In the genomic region with DNA sequence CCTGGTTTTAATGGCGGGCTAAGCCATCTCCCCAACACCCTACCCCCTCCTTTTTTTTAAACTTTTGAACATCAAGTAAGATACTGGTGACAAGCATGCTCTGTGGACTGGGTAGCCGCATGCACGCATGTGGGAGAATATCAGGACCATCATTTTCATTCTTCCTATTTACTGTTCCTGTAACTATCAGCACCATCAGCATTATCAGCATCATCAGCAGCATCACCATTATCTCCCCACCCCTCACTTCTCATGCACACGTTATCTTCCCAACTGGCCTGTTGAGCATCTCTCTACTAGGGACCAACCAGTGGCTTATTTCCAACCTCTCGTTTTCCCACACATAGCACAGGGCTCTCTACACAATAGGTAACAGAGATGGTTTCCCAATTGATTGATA, we compare ENCODE assay signal across 32 mouse cellular contexts.
"Had no signal": no experiment of that assay in that cellular context is flagged by ENCODE, and none has a peak within 500 bp of the region (broad histone marks: within the 10 kb centered on the region; RNA-seq: fewer than 3 reads in every experiment).

No protein-coding gene starts in this region.

- H3K9ac ChIP-seq: limb, embryonic 12.5 days; limb, embryonic 13.5 days; limb, embryonic 15.5 days; liver, embryonic 12.5 days; liver, embryonic 13.5 days; liver, embryonic 14.5 days; liver, embryonic 15.5 days; liver, postnatal 0 days; lung, embryonic 14.5 days; lung, embryonic 15.5 days; midbrain, embryonic 12.5 days; midbrain, embryonic 13.5 days; midbrain, embryonic 15.5 days; neural tube, embryonic 12.5 days had no signal

- ATAC-seq: liver, embryonic 12.5 days; lung, postnatal 0 days; midbrain, embryonic 13.5 days; midbrain, embryonic 15.5 days; midbrain, embryonic 16.5 days had no signal

- H3K4me3 ChIP-seq: limb, embryonic 10.5 days; limb, embryonic 12.5 days; limb, embryonic 13.5 days; limb, embryonic 15.5 days; liver, embryonic 12.5 days; liver, embryonic 13.5 days; liver, embryonic 15.5 days; lung, embryonic 15.5 days; midbrain, embryonic 10.5 days; midbrain, embryonic 12.5 days; midbrain, embryonic 13.5 days; midbrain, embryonic 15.5 days; myocyte; neural tube, embryonic 12.5 days had no signal

- DNase-seq: left cerebral cortex, postnatal 4 days; liver; liver, embryonic 13.5 days; liver, postnatal 0 days; lung, adult 18-20 months; lung, adult 2 months; lung, embryonic 14.5 days; lung, postnatal 10 days; lung, postnatal 14 days; lung, postnatal 36 days; lung, postnatal 4 days; midbrain, embryonic 14.5 days had no signal

- H3K27ac ChIP-seq: limb, embryonic 10.5 days; limb, embryonic 12.5 days; limb, embryonic 13.5 days; limb, embryonic 15.5 days; liver, embryonic 12.5 days; liver, embryonic 13.5 days; liver, embryonic 14.5 days; liver, embryonic 15.5 days; lung, embryonic 15.5 days; macrophage; midbrain, embryonic 10.5 days; midbrain, embryonic 12.5 days; midbrain, embryonic 13.5 days; midbrain, embryonic 15.5 days; neural tube, embryonic 12.5 days had no signal

- H3K4me2 ChIP-seq: limb, embryonic 12.5 days; limb, embryonic 13.5 days; limb, embryonic 15.5 days; liver, embryonic 11.5 days; liver, embryonic 12.5 days; liver, embryonic 13.5 days; liver, embryonic 15.5 days; lung, embryonic 14.5 days; lung, embryonic 15.5 days; midbrain, embryonic 11.5 days; midbrain, embryonic 12.5 days; midbrain, embryonic 13.5 days; midbrain, embryonic 15.5 days; neural tube, embryonic 12.5 days had no signal

- H3K27me3 ChIP-seq: limb, embryonic 13.5 days; limb, embryonic 15.5 days; liver, embryonic 13.5 days; liver, embryonic 15.5 days; lung, embryonic 15.5 days; midbrain, embryonic 12.5 days; midbrain, embryonic 13.5 days; midbrain, embryonic 15.5 days; neural tube, embryonic 12.5 days had no signal

- H3K4me1 ChIP-seq: limb, embryonic 13.5 days; liver, embryonic 15.5 days; lung, embryonic 15.5 days; midbrain, embryonic 12.5 days; midbrain, embryonic 13.5 days; midbrain, embryonic 15.5 days; neural tube, embryonic 12.5 days had no signal

- H3K9me3 ChIP-seq: limb, embryonic 10.5 days; limb, embryonic 12.5 days; limb, embryonic 13.5 days; limb, embryonic 15.5 days; liver, embryonic 12.5 days; liver, embryonic 13.5 days; liver, embryonic 15.5 days; lung, embryonic 15.5 days; megakaryocyte, embryonic 14.5 days; midbrain, embryonic 10.5 days; midbrain, embryonic 12.5 days; midbrain, embryonic 13.5 days; midbrain, embryonic 15.5 days; neural tube, embryonic 12.5 days had no signal

- H3K36me3 ChIP-seq: limb, embryonic 10.5 days; limb, embryonic 12.5 days; limb, embryonic 13.5 days; limb, embryonic 15.5 days; liver, embryonic 12.5 days; liver, embryonic 13.5 days; liver, embryonic 15.5 days; lung, embryonic 15.5 days; midbrain, embryonic 10.5 days; midbrain, embryonic 12.5 days; midbrain, embryonic 13.5 days; midbrain, embryonic 15.5 days; neural tube, embryonic 12.5 days had no signal
